Mouse (Mus musculus) layer of hippocampus, postnatal 10 days (tissue): ENCODE measurements around the gene Wrap53. TPM values are rescaled to one million over a fixed set of nuclear protein-coding genes. Genes with fewer than 3 reads are reported as not detected.
"Not testable (repeated sequence)": the region's sequence is repeated elsewhere in the genome, so short reads cannot be mapped to it uniquely, and the experiment has no call there.

Source experiments
- DNase-seq, 2 experiments: peaks; one replicate each; pipeline ENCODE4 v3.0.0; 2021; ENCODE audit warnings: low spot score in 2 of 2
- long read RNA-seq: library from polyadenylated mRNA; stranded (forward); transcript quantifications from one replicate; pipeline ENCODE4 v2.0.0, GENCODE M21; 2023
- total RNA-seq, 2 experiments: library from RNA; stranded (reverse); gene quantifications; 2 replicates each; pipeline ENCODE4 v1.2.3; 2021

Wrap53 gene
- 10 to 100 TPM in 1 of 2 experiments, 1 to 10 TPM in 1; 7.7 to 10.6 TPM for total RNA-seq
- long read RNA-seq, transcript Wrap53-201 (10 exons, 1,891 nt), result major isoform, 10 of 12 reads
- long read RNA-seq, partial matches to known transcripts, result 1 of 12 reads
- long read RNA-seq, other reads (novel, unspliced or antisense), result 1 of 12 reads

- peak; percentile 78 to 87 for DNase-seq
Observed at GRCm38 (mm10) chr11:69580091-69580514, at the start of gene Wrap53, which contains the start of gene Trp53. Wrap53 (minus strand) TSS chr11:69580255. Trp53 (plus strand) TSS chr11:69580359.

GRCm38 (mm10) chr11:69629802-69630201 is 49.7 kb upstream of the Wrap53 start:
- DNase-seq, result no peak

- peak; percentile 75 to 77 for DNase-seq
Observed at GRCm38 (mm10) chr11:69628286-69628685, 48.2 kb upstream of the Wrap53 start.

GRCm38 (mm10) chr11:69624339-69624738 is 44.3 kb upstream of the Wrap53 start:
- not testable (repeated sequence) for DNase-seq

- no peak for DNase-seq
Observed at GRCm38 (mm10) chr11:69623006-69623405, 43.0 kb upstream of the Wrap53 start.

- DNase-seq, result peak in 1 of 2 experiments; percentile 24
Observed at GRCm38 (mm10) chr11:69622406-69622805, 42.4 kb upstream of the Wrap53 start.

GRCm38 (mm10) chr11:69621571-69622268 is 41.7 kb upstream of the Wrap53 start, which contains the start of gene Sat2:
Sat2 (plus strand) TSS chr11:69622024.
- DNase-seq, result peak; percentile 65 to 69

- no peak for DNase-seq
Observed at GRCm38 (mm10) chr11:69620394-69621081, 40.5 kb upstream of the Wrap53 start.

GRCm38 (mm10) chr11:69617805-69618204 is 37.8 kb upstream of the Wrap53 start, which contains the start of gene Shbg:
Shbg (minus strand) TSS chr11:69617905.
- DNase-seq, result no peak

GRCm38 (mm10) chr11:69616781-69617180 is 36.7 kb upstream of the Wrap53 start:
- no peak for DNase-seq

GRCm38 (mm10) chr11:69614257-69614588 is 34.2 kb upstream of the Wrap53 start:
- not testable (repeated sequence) for DNase-seq

GRCm38 (mm10) chr11:69613553-69614256 is 33.6 kb upstream of the Wrap53 start:
- peak; percentile 89 to 90 for DNase-seq

GRCm38 (mm10) chr11:69610899-69611298 is 30.8 kb upstream of the Wrap53 start:
- DNase-seq, result no peak

- no peak for DNase-seq
Observed at GRCm38 (mm10) chr11:69609416-69609815, 29.4 kb upstream of the Wrap53 start.

- DNase-seq, result no peak
Observed at GRCm38 (mm10) chr11:69608525-69608924, 28.5 kb upstream of the Wrap53 start.

GRCm38 (mm10) chr11:69606832-69607231 is 26.8 kb upstream of the Wrap53 start:
- no peak for DNase-seq

GRCm38 (mm10) chr11:69606491-69606795 is 26.4 kb upstream of the Wrap53 start:
- no peak for DNase-seq

- peak; percentile 86 to 91 for DNase-seq
Observed at GRCm38 (mm10) chr11:69605726-69606490, 25.9 kb upstream of the Wrap53 start, which contains the start of gene Atp1b2. Atp1b2 (minus strand) TSS chr11:69605942.

- DNase-seq, result peak; percentile 49 to 66
Observed at GRCm38 (mm10) chr11:69604795-69605664, 25.0 kb upstream of the Wrap53 start.

- no peak for DNase-seq
Observed at GRCm38 (mm10) chr11:69604347-69604746, 24.3 kb upstream of the Wrap53 start.
